Mouse (Mus musculus) myocyte (in vitro differentiated cells): ENCODE results near the gene Snx8.

Source experiments
- E2F4 ChIP-seq: IDR thresholded peaks from one replicate; pipeline ENCODE4 v1.6.1; 2011; ENCODE audit warnings: mild to moderate bottlenecking, control low read depth, moderate library complexity; ENCODE audit not compliant: insufficient read depth
- POLR2A ChIP-seq: IDR thresholded peaks from one replicate; pipeline ENCODE4 v1.6.1; 2011; ENCODE audit warnings: low read depth, mild to moderate bottlenecking, control low read depth, moderate library complexity; ENCODE audit not compliant: insufficient read length
- POLR2AphosphoS2 ChIP-seq: IDR thresholded peaks from one replicate; pipeline ENCODE4 v1.6.1; 2011; ENCODE audit warnings: low read depth, control low read depth; ENCODE audit not compliant: insufficient read length
- SRF ChIP-seq: IDR thresholded peaks from one replicate; pipeline ENCODE4 v1.6.1; 2011; ENCODE audit warnings: low read depth; ENCODE audit not compliant: control insufficient read depth, insufficient read length
- USF1 ChIP-seq: IDR thresholded peaks from one replicate; pipeline ENCODE4 v1.6.1; 2011; ENCODE audit warnings: low read depth, mild to moderate bottlenecking, control low read depth, moderate library complexity

DNA sequence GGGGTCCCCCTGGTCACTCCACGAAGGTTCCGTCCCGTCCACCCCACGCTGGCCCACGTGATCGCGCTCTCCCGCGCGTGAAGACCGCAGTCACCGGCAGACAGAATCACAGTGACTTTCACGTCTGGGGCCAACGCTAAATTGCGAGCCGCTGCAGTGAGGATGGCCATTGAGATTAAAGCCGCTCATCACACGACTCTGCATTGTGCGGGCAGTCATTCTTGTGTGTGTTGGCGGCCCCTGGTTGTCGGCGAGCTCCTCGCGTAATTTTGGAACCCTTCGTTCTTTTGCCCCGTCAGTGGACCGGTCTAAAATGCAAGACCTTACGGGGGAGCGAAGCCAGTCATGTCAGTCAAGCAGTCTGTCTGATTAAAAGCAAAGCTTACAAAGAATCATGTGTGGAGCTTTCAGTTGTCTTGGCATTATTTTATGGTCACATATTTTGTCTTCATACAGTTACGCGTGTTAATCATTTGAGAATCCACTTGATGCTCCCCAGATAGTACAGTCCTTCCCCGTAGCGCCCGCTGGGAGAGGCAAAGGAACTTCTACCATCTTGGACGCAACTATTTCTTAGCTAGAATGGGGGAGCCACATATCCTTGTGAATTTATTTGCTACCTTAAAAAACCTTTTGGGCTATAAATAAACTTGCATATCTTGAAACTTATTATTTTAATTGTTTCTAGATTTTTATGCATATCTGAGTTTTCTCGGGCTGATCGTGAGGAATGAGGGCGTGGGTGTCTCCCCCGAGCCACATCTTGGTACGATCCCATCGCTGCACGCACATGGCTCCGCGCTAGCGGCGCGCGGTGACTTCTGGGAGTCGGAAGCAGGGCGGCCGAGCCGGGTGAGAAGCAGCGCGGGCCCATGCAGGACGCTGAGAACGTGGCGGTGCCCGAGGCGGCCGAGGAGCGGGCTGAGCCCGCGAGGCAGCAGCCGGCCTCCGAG, 29.7 kb upstream of the Snx8 start, which contains the start of gene Eif3b:
- TF ChIP-seq POLR2AphosphoS2 = peak; percentile 97
- TF ChIP-seq POLR2A = peak; percentile 97
- peak; percentile 8 for TF ChIP-seq E2F4
- TF ChIP-seq USF1 = peak; percentile 92
- no peak for TF ChIP-seq SRF
